Mouse (Mus musculus) C2C12 (cell line): ENCODE data around the gene Aktip.

ENCODE experiments used
- CTCF ChIP-seq: IDR thresholded peaks from one replicate; pipeline ENCODE4 v1.5.1; 2011; ENCODE audit not compliant: control insufficient read depth, insufficient read depth, insufficient read length
- MAX ChIP-seq: IDR thresholded peaks from one replicate; pipeline ENCODE4 v1.6.1; 2011; ENCODE audit warnings: mild to moderate bottlenecking, control low read depth

GRCm38 (mm10) chr8:91207676-91208075, 7.9 kb upstream of the Aktip start:
- no peak for TF ChIP-seq CTCF
- no peak for TF ChIP-seq MAX
